Mouse (Mus musculus) liver, embryonic 11.5 days (tissue): Measurements from ENCODE around the gene Atxn10. TPM values are rescaled to one million over a fixed set of nuclear protein-coding genes. Genes with fewer than 3 reads are reported as not detected.

ENCODE experiments used
- ATAC-seq: fragments of 200-750 bp; cut with Nextera tagmentation; replicated peaks from 2 replicates; pipeline ENCODE4 v1.8.0; 2017; ENCODE audit warnings: moderate number of reproducible peaks, mild to moderate bottlenecking, moderate TSS enrichment, moderate library complexity; ENCODE audit not compliant: low FRiP score
- DNase-seq: peaks from one replicate; pipeline ENCODE4 v3.0.0-alpha.2; 2017; ENCODE audit warnings: low spot score
- H3K27ac ChIP-seq: fragments of 300-500 bp; sonication (generic); 2 replicates; pipeline ENCODE4 v1.5.1; 2014; ENCODE audit warnings: mild to moderate bottlenecking, low read depth, low read length, control low read depth
- H3K27me3 ChIP-seq: fragments of 300-500 bp; sonication (generic); replicated peaks from 2 replicates; pipeline ENCODE4 v1.6.1; 2014; ENCODE audit warnings: low read length, mixed read lengths; ENCODE audit not compliant: control insufficient read depth, insufficient read depth
- H3K36me3 ChIP-seq: fragments of 300-500 bp; sonication (generic); 2 replicates; pipeline ENCODE4 v1.6.1; 2014; ENCODE audit warnings: mild to moderate bottlenecking, low read length, moderate library complexity, mixed read lengths; ENCODE audit not compliant: control insufficient read depth, insufficient read depth
- H3K4me1 ChIP-seq: fragments of 300-500 bp; sonication (generic); replicated peaks from 2 replicates; pipeline ENCODE4 v1.6.1; 2014; ENCODE audit warnings: low read length, mixed read lengths; ENCODE audit not compliant: control insufficient read depth, insufficient read depth
- H3K4me2 ChIP-seq: fragments of 300-500 bp; sonication (generic); 2 replicates; pipeline ENCODE4 v1.6.1; 2014; ENCODE audit warnings: mild to moderate bottlenecking, control low read depth, moderate library complexity
- H3K4me3 ChIP-seq: fragments of 300-500 bp; sonication (generic); 2 replicates; pipeline ENCODE4 v1.5.1; 2014; ENCODE audit warnings: low read depth, low read length, control low read depth
- H3K9ac ChIP-seq: fragments of 300-500 bp; sonication (generic); 2 replicates; pipeline ENCODE4 v1.6.1; 2014; ENCODE audit warnings: low read depth, low read length, control low read depth
- H3K9me3 ChIP-seq: fragments of 300-500 bp; sonication (generic); 2 replicates; pipeline ENCODE4 v1.6.1; 2016; ENCODE audit warnings: low read length, inconsistent platforms, mixed read lengths; ENCODE audit not compliant: control insufficient read depth
- WGBS: fragments of 180-500 bp; shearing (Covaris S2); extraction: QIAGEN DNeasy Blood & Tissue Kit; methylation state at CpG from one replicate; pipeline ENCODE4 v1.1.7; 2014; 5-methylcytosine and 5-hydroxymethylcytosine counted together
- polyA plus RNA-seq: library from polyadenylated mRNA; unstranded; fragments of >200 nt; fragmentation: Nextera tagmentation; extraction: Ambion mirVana; gene quantifications from 2 replicates; pipeline ENCODE4 v1.2.1, GENCODE M21; 2014

Atxn10 gene
- polyA plus RNA-seq, 1 experiment from 2014 or later = 196 TPM

GRCm38 (mm10) chr15:85344673-85345072 lies 8.6 kb downstream of the Atxn10 start:
- 79% methylated on average over 2 of the region's 2 CpGs for WGBS

GRCm38 (mm10) chr15:85347058-85347700 lies 11.1 kb downstream of the Atxn10 start:
- Histone ChIP-seq H3K9ac (no peak overlapping the region), H3K9me3 (no peaks in the 10 kb centered on the region), H3K27me3 (no peaks in the 10 kb centered on the region), H3K27ac (no peak overlapping the region), H3K4me2 (no peak overlapping the region), H3K36me3 (no peaks in the 10 kb centered on the region; the same call in 1 of the 2 replicates), H3K4me3 (no peak overlapping the region), H3K4me1 (peaks cover 31% of the 10 kb centered on the region)
- WGBS = 75% methylated on average over 6 of the region's 6 CpGs
- DNase-seq (no peak), ATAC-seq (no peak)

More at GRCm38 (mm10) chr15:85344673-85345072, 8.6 kb downstream of the Atxn10 start:
- Histone ChIP-seq H3K4me1 (peaks cover 31% of the 10 kb centered on the region), H3K4me3 (no peak overlapping the region), H3K27me3 (no peaks in the 10 kb centered on the region), H3K9ac (no peak overlapping the region), H3K36me3 (peaks cover 2% of the 10 kb centered on the region; the same call in 1 of the 2 replicates), H3K27ac (no peak overlapping the region), H3K9me3 (no peaks in the 10 kb centered on the region), H3K4me2 (no peak overlapping the region)
- DNase-seq = no peak
- no peak for ATAC-seq

GRCm38 (mm10) chr15:85350144-85350543 lies 14.1 kb downstream of the Atxn10 start:
- WGBS = 48% methylated on average over 2 of the region's 2 CpGs
- DNase-seq = no peak
- no peaks in the 10 kb centered on the region; the same call in 1 of the 2 replicates for H3K36me3 ChIP-seq
- H3K9me3 ChIP-seq = no peaks in the 10 kb centered on the region
- H3K27me3 ChIP-seq = no peaks in the 10 kb centered on the region
- no peak overlapping the region for H3K4me3 ChIP-seq
- no peak overlapping the region for H3K4me2 ChIP-seq
- no peak overlapping the region for H3K9ac ChIP-seq
- peaks cover 22% of the 10 kb centered on the region for H3K4me1 ChIP-seq
- 0 out of 2 replicates have a peak overlapping the region, but pooled peaks have one; percentile 1 for H3K27ac ChIP-seq
- ATAC-seq = peak; percentile 85

GRCm38 (mm10) chr15:85354060-85354459 lies 18.0 kb downstream of the Atxn10 start:
- Histone ChIP-seq H3K9ac (no peak overlapping the region), H3K4me3 (no peak overlapping the region), H3K4me2 (no peak overlapping the region), H3K9me3 (no peaks in the 10 kb centered on the region), H3K4me1 (peaks cover 10% of the 10 kb centered on the region), H3K27ac (no peak overlapping the region), H3K36me3 (no peaks in the 10 kb centered on the region), H3K27me3 (no peaks in the 10 kb centered on the region)
- DNase-seq (no peak), ATAC-seq (no peak)
- WGBS = 78% methylated on average over 9 of the region's 9 CpGs

- no peaks in the 10 kb centered on the region for H3K9me3 ChIP-seq
- H3K4me1 ChIP-seq = no peaks in the 10 kb centered on the region
- H3K27me3 ChIP-seq = no peaks in the 10 kb centered on the region
- ATAC-seq (no peak), DNase-seq (no peak)
- no peak overlapping the region for H3K27ac ChIP-seq
- 81% methylated on average over 6 of the region's 6 CpGs for WGBS
- no peak overlapping the region for H3K9ac ChIP-seq
- H3K4me2 ChIP-seq = no peak overlapping the region
- no peak overlapping the region for H3K4me3 ChIP-seq
- H3K36me3 ChIP-seq = peaks cover 8% of the 10 kb centered on the region; the same call in 1 of the 2 replicates
Measured at GRCm38 (mm10) chr15:85356112-85356511, 20.1 kb downstream of the Atxn10 start.

- no peak overlapping the region for H3K4me3 ChIP-seq
- no peaks in the 10 kb centered on the region for H3K9me3 ChIP-seq
- WGBS = 85% methylated on average over 4 of the region's 4 CpGs
- H3K27ac ChIP-seq = no peak overlapping the region
- no peak overlapping the region for H3K4me2 ChIP-seq
- peaks cover 16% of the 10 kb centered on the region; the same call in 1 of the 2 replicates for H3K36me3 ChIP-seq
- no peak for DNase-seq
- H3K4me1 ChIP-seq = no peaks in the 10 kb centered on the region
- no peaks in the 10 kb centered on the region for H3K27me3 ChIP-seq
- no peak for ATAC-seq
- H3K9ac ChIP-seq = no peak overlapping the region
Measured at GRCm38 (mm10) chr15:85357465-85358225, 21.6 kb downstream of the Atxn10 start.

- no peak overlapping the region for H3K4me2 ChIP-seq
- H3K4me3 ChIP-seq = no peak overlapping the region
- no peaks in the 10 kb centered on the region for H3K27me3 ChIP-seq
- peaks cover 18% of the 10 kb centered on the region; the same call in 1 of the 2 replicates for H3K36me3 ChIP-seq
- H3K9ac ChIP-seq = no peak overlapping the region
- no peak overlapping the region for H3K27ac ChIP-seq
- no peaks in the 10 kb centered on the region for H3K9me3 ChIP-seq
- no peaks in the 10 kb centered on the region for H3K4me1 ChIP-seq
- 70% methylated on average over 2 of the region's 2 CpGs for WGBS
- ATAC-seq (no peak), DNase-seq (no peak)
Measured at GRCm38 (mm10) chr15:85359483-85359882, 23.4 kb downstream of the Atxn10 start.

GRCm38 (mm10) chr15:85359901-85360300 lies 23.9 kb downstream of the Atxn10 start:
- 83% methylated on average over 4 of the region's 4 CpGs for WGBS
- no peak for ATAC-seq
- Histone ChIP-seq H3K4me3 (no peak overlapping the region), H3K27me3 (no peaks in the 10 kb centered on the region), H3K4me2 (no peak overlapping the region), H3K9ac (no peak overlapping the region), H3K27ac (no peak overlapping the region), H3K9me3 (no peaks in the 10 kb centered on the region), H3K4me1 (no peaks in the 10 kb centered on the region), H3K36me3 (peaks cover 18% of the 10 kb centered on the region; the same call in 1 of the 2 replicates)
- DNase-seq = no peak
